Mouse (Mus musculus) embryonic fibroblast, embryonic 13.5 days (primary cell): ENCODE results near the gene Hunk.

Experiments
- CTCF ChIP-seq: IDR thresholded peaks from 2 replicates; pipeline ENCODE4 v1.5.1; 2011; ENCODE audit warnings: mild to moderate bottlenecking, control low read depth, low read length, moderate library complexity, borderline replicate concordance; ENCODE audit not compliant: insufficient read depth
- POLR2A ChIP-seq: IDR thresholded peaks from 2 replicates; pipeline ENCODE4 v1.6.1; 2011; ENCODE audit warnings: low read depth, mild to moderate bottlenecking, control low read depth, low read length, moderate library complexity

DNA sequence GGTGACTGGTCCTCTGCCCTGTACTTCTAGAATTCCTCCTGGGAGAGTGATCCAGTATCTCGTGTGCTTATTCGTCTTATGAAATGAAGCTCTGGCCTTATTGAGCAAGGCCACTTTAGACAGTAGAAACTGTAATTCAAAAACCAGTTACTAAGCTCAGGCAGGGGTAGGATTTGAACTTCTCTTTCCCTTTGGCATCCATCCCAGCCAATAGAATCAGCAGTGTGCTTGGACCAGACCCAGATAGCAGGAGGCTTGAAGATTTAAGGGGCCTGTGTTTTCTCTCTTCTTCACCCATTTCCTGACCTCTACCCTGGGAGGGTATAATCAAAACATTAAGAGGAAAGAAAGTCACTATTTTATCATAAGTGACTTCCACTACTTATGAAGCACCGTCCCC is 1.8 kb upstream of the Hunk start:
- TF ChIP-seq POLR2A (no peak), CTCF (no peak)
